Mouse (Mus musculus) olfactory bulb, adult 2 months (tissue): ENCODE measurements around the gene Atp4b.

Source experiments
- CTCF ChIP-seq: fragments of 200-500 bp; IDR thresholded peaks from 2 replicates; pipeline ENCODE4 v1.5.1; 2012; ENCODE audit warnings: low read depth, mild to moderate bottlenecking, low read length, moderate library complexity; ENCODE audit not compliant: insufficient read depth
- POLR2A ChIP-seq: fragments of 200-500 bp; IDR thresholded peaks from 2 replicates; pipeline ENCODE4 v1.6.1; 2012; ENCODE audit warnings: mild to moderate bottlenecking, low read depth, low read length, moderate library complexity; ENCODE audit not compliant: insufficient read depth

DNA sequence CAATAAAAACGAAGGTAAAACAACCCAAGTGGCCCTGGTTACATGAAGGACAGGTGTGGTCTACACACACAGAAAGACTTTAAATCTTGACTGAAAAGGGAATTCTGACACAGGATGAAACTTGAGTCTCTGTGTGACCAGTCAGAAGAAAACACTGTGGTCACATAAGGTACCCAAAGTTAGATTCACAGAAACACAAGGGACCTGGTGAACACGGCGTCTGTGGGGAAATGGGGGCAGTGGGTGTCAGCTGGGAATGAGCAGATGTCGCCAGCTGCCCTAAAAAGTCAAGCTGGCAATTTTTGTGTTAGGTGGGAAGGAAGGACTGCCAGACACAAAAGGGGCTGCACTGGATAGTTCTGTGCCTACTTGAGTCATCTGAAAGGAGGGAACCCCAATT lies 13.6 kb downstream of the Atp4b start:
- TF ChIP-seq CTCF (no peak), POLR2A (no peak)
